Mouse (Mus musculus) MEL (cell line): ENCODE measurements around the gene Col4a2.

Source experiments
- CTCF ChIP-seq, 3 experiments: IDR thresholded peaks in 2 of 3; conservative IDR thresholded peaks in 1 of 3; 2 replicates each; pipeline ENCODE4 v1.5.1; 2011 to 2012; ENCODE audit warnings: low read length in 3 of 3, low read depth in 2 of 3, mild to moderate bottlenecking in 2 of 3, improper control_type of control experiment in 1 of 3, inconsistent platforms in 1 of 3, mixed read lengths in 1 of 3, moderate library complexity in 1 of 3; ENCODE audit not compliant: control insufficient read depth in 1 of 3, insufficient read depth in 1 of 3, poor library complexity in 1 of 3, severe bottlenecking in 1 of 3
- EP300 ChIP-seq, 2 experiments: IDR thresholded peaks; 2 replicates each; pipeline ENCODE4 v1.6.1; 2011; ENCODE audit warnings: improper control_type of control experiment in 2 of 2, low read length in 2 of 2, low read depth in 1 of 2, mild to moderate bottlenecking in 1 of 2
- ETS1 ChIP-seq: IDR thresholded peaks from 2 replicates; pipeline ENCODE4 v1.6.1; 2012; ENCODE audit warnings: low read depth, mild to moderate bottlenecking, inconsistent platforms, low read length, improper control_type of control experiment, moderate library complexity
- GATA1 ChIP-seq: IDR thresholded peaks from 2 replicates; pipeline ENCODE4 v1.6.1; 2011; ENCODE audit warnings: low read depth, low read length, improper control_type of control experiment
- HCFC1 ChIP-seq: IDR thresholded peaks from 2 replicates; pipeline ENCODE4 v1.6.1; 2012; ENCODE audit warnings: low read depth, mild to moderate bottlenecking, inconsistent platforms, low read length, improper control_type of control experiment, moderate library complexity
- MYB ChIP-seq: IDR thresholded peaks from 2 replicates; pipeline ENCODE4 v1.6.1; 2011; ENCODE audit warnings: mild to moderate bottlenecking, low read depth, low read length, improper control_type of control experiment
- MYC ChIP-seq: IDR thresholded peaks from 2 replicates; pipeline ENCODE4 v1.6.1; 2011; ENCODE audit warnings: low read depth, mild to moderate bottlenecking, low read length, improper control_type of control experiment, moderate library complexity
- NELFE ChIP-seq: IDR thresholded peaks from 2 replicates; pipeline ENCODE4 v1.6.1; 2011; ENCODE audit warnings: low read depth, low read length, improper control_type of control experiment
- RCOR1 ChIP-seq: IDR thresholded peaks from 2 replicates; pipeline ENCODE4 v1.6.1; 2012; ENCODE audit warnings: low read depth, mild to moderate bottlenecking, inconsistent platforms, low read length, improper control_type of control experiment
- TBP ChIP-seq: IDR thresholded peaks from 2 replicates; pipeline ENCODE4 v1.8.0; 2011; ENCODE audit warnings: low read depth, low read length, improper control_type of control experiment

DNA sequence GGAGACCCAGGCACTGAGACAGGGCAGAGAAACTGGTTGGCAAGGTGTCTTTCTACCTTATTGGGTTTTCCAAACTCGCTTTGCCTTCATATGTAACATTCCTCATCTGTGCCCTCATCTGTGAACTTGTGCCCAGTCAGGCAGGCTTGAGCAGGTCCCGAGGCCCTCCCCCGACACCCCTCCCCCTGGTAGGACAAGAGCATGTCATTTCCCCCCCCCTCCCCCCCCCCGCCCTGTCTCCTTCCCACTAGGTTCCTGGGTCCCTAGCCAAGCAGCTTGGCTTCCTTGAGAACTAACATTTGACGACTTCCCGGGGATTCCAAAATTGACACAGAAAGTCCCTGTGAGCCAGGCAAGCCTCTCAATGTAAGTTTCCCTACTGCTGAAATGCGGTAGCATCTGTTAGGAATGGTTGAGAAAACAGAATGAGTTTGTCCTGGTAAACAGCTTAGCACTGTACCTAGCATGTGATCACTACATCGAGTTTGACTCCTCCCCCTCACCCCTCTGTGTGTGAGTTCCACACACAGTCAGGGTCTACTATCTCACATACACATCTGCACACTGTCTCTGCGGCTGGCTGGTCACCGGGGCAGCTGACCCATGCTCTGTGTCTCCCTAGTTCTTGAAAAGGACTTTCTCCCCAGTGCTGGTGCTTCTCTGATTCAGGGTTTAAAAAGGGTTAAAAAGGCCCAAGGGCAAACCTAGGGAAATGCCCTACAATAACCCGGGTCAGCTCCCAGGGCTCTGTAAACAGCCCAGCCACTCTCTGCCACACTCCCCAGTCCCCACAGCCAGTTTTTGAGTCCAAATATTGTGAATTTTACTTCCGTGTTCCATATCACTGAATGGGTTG is 145.6 kb downstream of the Col4a2 start:
- no peak for TF ChIP-seq TBP
- TF ChIP-seq HCFC1: no peak
- TF ChIP-seq RCOR1: no peak
- TF ChIP-seq MYB: no peak
- no peak for TF ChIP-seq MYC
- TF ChIP-seq CTCF (IDR thresholded peaks at IDR 0.05 in 2 of 3, conservative IDR thresholded peaks at IDR 0.05 in 1 of 3; ENCODE audit: control insufficient read depth in 1 of 3, insufficient read depth in 1 of 3, low read depth in 2 of 3, low read length in 3 of 3, poor library complexity in 1 of 3, severe bottlenecking in 1 of 3): no peak
- no peak for TF ChIP-seq NELFE
- no peak for TF ChIP-seq ETS1
- TF ChIP-seq GATA1: no peak
- TF ChIP-seq EP300 (IDR thresholded peaks at IDR 0.05; ENCODE audit: low read depth in 1 of 2, low read length in 2 of 2): no peak
